Comparison of ENCODE assay signal across 8 mouse cellular contexts in the genomic region with DNA sequence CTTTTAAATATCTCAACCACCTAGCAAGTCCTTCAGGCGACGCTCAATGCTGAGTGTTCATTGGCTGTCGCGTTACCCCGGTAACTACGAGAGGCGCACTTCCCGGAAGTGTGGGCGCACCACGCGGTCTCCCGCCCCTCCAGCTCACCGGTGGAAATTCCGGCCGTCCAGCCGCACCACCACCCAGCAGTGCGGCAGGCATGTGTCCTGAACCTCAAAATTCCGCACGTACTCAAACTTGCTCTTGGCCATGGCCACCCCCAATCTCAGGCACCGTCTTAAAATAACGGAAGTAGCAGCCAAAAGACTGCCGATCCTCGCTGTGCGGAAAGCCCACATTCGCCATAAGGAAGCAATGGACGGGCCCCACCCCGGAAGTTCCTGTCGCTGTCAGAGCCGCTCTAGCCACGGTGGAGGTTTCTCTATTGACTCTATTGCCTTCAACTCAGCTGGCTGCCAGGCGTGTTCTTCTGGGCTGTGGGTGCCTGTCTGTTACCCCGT. TPM values are rescaled to one million over a fixed set of nuclear protein-coding genes. Genes with fewer than 3 reads are reported as not detected.
DNase-seq lines count a peak whose midpoint lies in the region; ATAC-seq lines count a peak whose summit lies in the region.

A gene (minus strand): TSS at position 368 of the 501 bp plus-strand sequence.

- intact Hi-C loops in left cerebral cortex, postnatal 14 days (cut with DNase I): no loop called here

- peak within 1 kb of the TSS; percentile 64 for H3K27ac ChIP-seq in intestine, embryonic 14.5 days (ENCODE audit: low read depth)

- peak within 1 kb of the TSS; percentile 70 for H3K4me2 ChIP-seq in intestine, embryonic 14.5 days (ENCODE audit: low read length)

- DNase-seq in adrenal gland, adult (ENCODE audit: inconsistent age in 2 of 2, low spot score in 1 of 2): peak; percentile 92 to 98
- peak; percentile 96 for DNase-seq in embryo, embryonic 10.5 days (ENCODE audit: low spot score)
- DNase-seq in gastrocnemius, postnatal 25 days: peak; percentile 88
- DNase-seq in intestine, embryonic 14.5 days (ENCODE audit: low spot score): peak; percentile 98
- peak; percentile 88 to 90 for DNase-seq in left cerebral cortex, postnatal 14 days (ENCODE audit: low spot score in 2 of 2)
- DNase-seq in mesoderm, embryonic 11.5 days (ENCODE audit: low read depth, low spot score): peak; percentile 94
- DNase-seq in right cerebral cortex, postnatal 36 days (ENCODE audit: low spot score in 2 of 2): peak; percentile 89 to 90
- peak; percentile 94 for DNase-seq in yolk sac, embryonic 10.5 days (ENCODE audit: low spot score)

- WGBS in intestine, embryonic 14.5 days: under 1% methylated on average over 32 of the region's 32 CpGs

- H3K27me3 ChIP-seq in intestine, embryonic 14.5 days (replicated peaks; ENCODE audit: control insufficient read depth, insufficient read depth, low read length): no peaks in the 10 kb centered on the region

- peak; percentile 99 for ATAC-seq in intestine, embryonic 14.5 days (replicated peaks; ENCODE audit: low FRiP score, low TSS enrichment, low read depth)

- H3K36me3 ChIP-seq in intestine, embryonic 14.5 days (ENCODE audit: control insufficient read depth, insufficient read depth, low read length): peaks cover 26% of the 10 kb centered on the region

- H3K4me1 ChIP-seq in intestine, embryonic 14.5 days (replicated peaks; ENCODE audit: control insufficient read depth, insufficient read depth, low read length): no peaks in the 10 kb centered on the region

- peak within 1 kb of the TSS; percentile 51 for H3K9ac ChIP-seq in intestine, embryonic 14.5 days (ENCODE audit: low read length)

- H3K4me3 ChIP-seq in intestine, embryonic 14.5 days (ENCODE audit: low read depth, low read length): peak within 1 kb of the TSS; percentile 79

- no peaks in the 10 kb centered on the region for H3K9me3 ChIP-seq in intestine, embryonic 14.5 days (ENCODE audit: control insufficient read depth, low read length)

RNA-seq across cellular contexts. Expression of the gene that starts here (rescaled TPM):
- 1 to 10 TPM; 4.8 to 5.4 TPM for total RNA-seq in gastrocnemius, postnatal 25 days (2021)
- polyA plus RNA-seq in intestine, embryonic 14.5 days (2014; fragmentation: Nextera tagmentation; extraction: Ambion mirVana): 12.2 and 14.8 TPM in 2 replicates
- 1 to 10 TPM; 7.4 to 10.0 TPM for total RNA-seq in left cerebral cortex, postnatal 14 days (2021)

Comparison
In these comparisons a context has a peak if more than half of its experiments do, and no peak if none do; other contexts are left out.
1. Peak in every context shown above with its lines: DNase-seq, ATAC-seq, H3K4me3 ChIP-seq and H3K27ac ChIP-seq.